Mouse (Mus musculus) kidney, adult 2 months (tissue): ENCODE measurements around the gene Trmt1.

Experiments used
- CTCF ChIP-seq: fragments of 200-500 bp; conservative IDR thresholded peaks from 2 replicates; pipeline ENCODE4 v1.5.1; 2011; ENCODE audit warnings: low read depth, mild to moderate bottlenecking, control low read depth, low read length, moderate library complexity, mixed read lengths; ENCODE audit not compliant: insufficient read depth, insufficient read length
- POLR2A ChIP-seq: fragments of 200-500 bp; IDR thresholded peaks from one replicate; pipeline ENCODE4 v1.6.1; 2011; ENCODE audit warnings: low read depth, low read length, control low read depth

DNA sequence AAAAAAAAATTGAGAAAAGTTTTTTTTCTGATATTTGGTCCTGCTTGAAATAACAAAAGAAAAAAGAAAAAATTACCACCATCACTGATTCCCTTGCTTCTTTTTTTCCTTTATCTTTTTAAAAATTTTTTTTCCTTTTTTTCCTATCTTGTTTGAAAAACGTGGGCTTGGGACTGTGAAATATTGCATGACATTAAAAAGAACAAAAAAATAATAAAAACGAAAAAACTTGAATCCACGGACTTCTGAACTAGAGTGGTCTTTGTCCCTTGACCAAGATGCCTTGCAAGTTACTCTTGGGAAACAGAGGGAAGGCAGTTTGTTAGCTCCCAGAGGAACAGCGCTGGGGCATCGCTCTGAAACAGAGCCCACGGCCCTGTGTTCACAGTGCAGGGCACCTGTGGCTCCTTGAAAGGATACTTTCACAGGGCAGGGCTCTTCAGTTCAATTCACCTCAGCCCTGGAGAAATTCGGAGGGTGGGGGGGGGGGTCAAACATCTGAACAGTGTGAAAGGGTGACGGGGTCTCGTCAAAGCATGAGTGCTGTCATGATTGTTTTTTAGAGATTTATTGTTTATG lies 46.0 kb upstream of the Trmt1 start:
- TF ChIP-seq POLR2A (no peak), CTCF (no peak)
